Mouse (Mus musculus) bone marrow, adult 2 months (tissue): ENCODE results near the gene Ccdc91.

ENCODE experiments used
- CTCF ChIP-seq: fragments of 200-500 bp; IDR thresholded peaks from 2 replicates; pipeline ENCODE4 v1.5.1; 2011; ENCODE audit warnings: low read length, control low read depth; ENCODE audit not compliant: control insufficient read depth, insufficient read depth
- POLR2A ChIP-seq: fragments of 200-500 bp; IDR thresholded peaks from 2 replicates; pipeline ENCODE4 v1.6.1; 2011; ENCODE audit warnings: low read depth, mild to moderate bottlenecking, control low read depth, low read length, borderline replicate concordance; ENCODE audit not compliant: control insufficient read depth

DNA sequence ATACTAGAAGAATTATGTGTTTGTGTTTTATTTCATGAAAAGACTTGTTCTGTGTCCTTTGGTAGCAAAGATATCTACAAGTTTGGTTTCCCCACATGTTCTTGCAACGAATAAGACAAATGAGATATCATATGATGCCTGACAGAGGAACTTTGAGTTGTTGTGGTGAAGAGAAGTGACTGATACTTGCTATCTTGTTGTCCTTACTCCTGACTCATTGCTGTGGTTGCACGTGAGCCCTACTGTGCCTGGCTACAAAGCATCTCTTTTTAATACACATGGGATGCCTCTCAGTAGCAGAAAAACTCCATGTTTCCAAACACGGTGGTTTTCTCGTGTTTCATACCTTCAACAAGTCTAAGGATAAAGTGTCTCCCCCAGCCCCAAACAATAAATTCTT, 186.2 kb downstream of the Ccdc91 start:
- TF ChIP-seq POLR2A (no peak), CTCF (no peak)
